8 mouse cellular contexts compared by ENCODE assay signal in the genomic region with DNA sequence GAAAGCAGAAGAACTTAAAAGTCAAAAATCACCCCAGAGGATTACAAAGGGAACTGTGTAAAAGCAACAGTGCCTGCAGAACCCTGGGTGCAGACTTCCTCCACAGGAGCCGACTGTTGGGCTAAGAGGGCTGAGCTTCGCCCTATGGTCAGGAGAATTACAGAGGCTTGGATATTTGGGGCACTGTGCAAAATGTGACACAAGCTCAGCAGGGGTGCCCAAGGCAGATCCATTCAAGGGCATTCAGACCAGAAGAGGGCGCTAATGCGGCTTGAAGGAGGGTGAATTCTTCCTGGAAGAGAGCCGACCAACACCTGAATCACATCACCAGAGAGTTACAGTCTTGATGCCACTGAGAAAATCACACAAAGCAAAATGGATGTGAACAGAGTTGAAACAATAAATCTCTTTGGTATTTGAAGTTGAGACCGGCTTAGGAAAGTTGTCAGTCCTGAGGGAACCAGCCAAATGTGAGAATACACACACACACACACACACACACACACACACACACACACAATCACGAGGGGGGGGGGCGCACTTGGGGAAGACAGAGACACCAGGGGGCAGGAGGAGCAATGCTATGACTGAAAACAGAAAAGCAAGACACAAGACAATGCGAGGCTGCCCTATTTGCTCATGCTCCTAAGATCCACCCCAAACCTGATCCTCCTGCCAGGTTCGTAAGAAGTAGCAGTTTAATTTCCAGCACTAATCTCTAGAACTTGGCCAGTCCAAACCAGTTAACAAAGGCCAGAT. TPM values are rescaled to one million over a fixed set of nuclear protein-coding genes. Genes with fewer than 3 reads are reported as not detected.
DNase-seq lines count a peak whose midpoint lies in the region; TF ChIP-seq lines count a peak whose summit lies in the region.

No protein-coding gene starts in this region.

- H3K27ac ChIP-seq in layer of hippocampus, adult 2 months: peak overlapping the region; percentile 78; the same call in 1 of the 2 replicates
- H3K27ac ChIP-seq in limb, embryonic 10.5 days: no peak overlapping the region

- peak; percentile 74 for TF ChIP-seq CTCF in layer of hippocampus, adult 2 months (conservative IDR thresholded peaks at IDR 0.05)

- 61% methylated on average over 10 of the region's 10 CpGs for WGBS in limb, embryonic 10.5 days

- DNase-seq in layer of hippocampus, adult 2 months (ENCODE audit: low spot score in 2 of 2): peak in 1 of 2 experiments; percentile 53
- DNase-seq in layer of hippocampus, postnatal 36 days: no peak
- DNase-seq in NIH3T3 (ENCODE audit: low read depth): peak; percentile 95
- DNase-seq in cerebellum, postnatal 10 days: peak; percentile 81 to 89
- DNase-seq in heart, postnatal 10 days: peak; percentile 47 to 78
- DNase-seq in limb, embryonic 10.5 days (ENCODE audit: low spot score): peak; percentile 56
- DNase-seq in retina, adult 2 months (ENCODE audit: low read depth, low spot score): peak; percentile 28
- DNase-seq in thymus, postnatal 36 days: peak; percentile 69 to 72

- no peak overlapping the region for H3K4me3 ChIP-seq in layer of hippocampus, adult 2 months
- H3K4me3 ChIP-seq in limb, embryonic 10.5 days: no peak overlapping the region

- H3K4me1 ChIP-seq in limb, embryonic 10.5 days: no peaks in the 10 kb centered on the region

- intact Hi-C loops in heart, postnatal 10 days (cut with DNase I): loop anchor here (1.0 to 5.0 kb wide), 3 partner anchors 50 to 175 kb away; partner anchors contain the start of gene Metrnl

- H3K27me3 ChIP-seq in limb, embryonic 10.5 days (ENCODE audit: low read depth, poor library complexity, severe bottlenecking): no peaks in the 10 kb centered on the region

- H3K9me3 ChIP-seq in limb, embryonic 10.5 days (replicated peaks): no peaks in the 10 kb centered on the region

- peaks cover 14% of the 10 kb centered on the region; the same call in 1 of the 2 replicates for H3K36me3 ChIP-seq in limb, embryonic 10.5 days

RNA-seq across cellular contexts. Expression of gene B3gntl1, which starts 20.2 kb away (rescaled TPM):
- total RNA-seq in layer of hippocampus, adult 2 months (2021): 1 to 10 TPM; 7.1 to 8.1 TPM
- 1 to 10 TPM; 6.2 to 8.7 TPM for total RNA-seq in layer of hippocampus, postnatal 36 days (2021)
- 1 to 10 TPM; 3.5 to 5.5 TPM for total RNA-seq in heart, postnatal 10 days (2021)
- 7.1 and 7.9 TPM in 2 replicates for polyA plus RNA-seq in limb, embryonic 10.5 days (2016; fragmentation: Nextera tagmentation; extraction: Ambion mirVana)

RNA-seq across cellular contexts. Expression of gene Metrnl, which starts 48.6 kb away (rescaled TPM):
- total RNA-seq in layer of hippocampus, adult 2 months (2021): 10 to 100 TPM; 10.3 to 10.7 TPM
- 10 to 100 TPM in 1 of 2 experiments, 1 to 10 TPM in 1; 9.2 to 10.2 TPM for total RNA-seq in layer of hippocampus, postnatal 36 days (2021)
- total RNA-seq in heart, postnatal 10 days (2021): 10 to 100 TPM; 21.9 to 26.4 TPM
- polyA plus RNA-seq in limb, embryonic 10.5 days (2016; fragmentation: Nextera tagmentation; extraction: Ambion mirVana): 2.4 and 3.9 TPM in 2 replicates

Comparison
In these comparisons a context has a peak if more than half of its experiments do, and no peak if none do; other contexts are left out.
1. DNase-seq: peak in NIH3T3 (single experiment), cerebellum, postnatal 10 days (2 of 2), heart, postnatal 10 days (2 of 2), limb, embryonic 10.5 days (single experiment), retina, adult 2 months (single experiment) and thymus, postnatal 36 days (2 of 2); none in layer of hippocampus, postnatal 36 days (0 of 2).